Mouse (Mus musculus): Measurements from ENCODE around the gene Nt5c.
A peak's percentile ranks its signal among the peaks of the same experiment; 100 is the strongest.
"Not testable (repeated sequence)": the region's sequence is repeated elsewhere in the genome, so short reads cannot be mapped to it uniquely, and the experiment has no call there.

Nt5c gene

DNA sequence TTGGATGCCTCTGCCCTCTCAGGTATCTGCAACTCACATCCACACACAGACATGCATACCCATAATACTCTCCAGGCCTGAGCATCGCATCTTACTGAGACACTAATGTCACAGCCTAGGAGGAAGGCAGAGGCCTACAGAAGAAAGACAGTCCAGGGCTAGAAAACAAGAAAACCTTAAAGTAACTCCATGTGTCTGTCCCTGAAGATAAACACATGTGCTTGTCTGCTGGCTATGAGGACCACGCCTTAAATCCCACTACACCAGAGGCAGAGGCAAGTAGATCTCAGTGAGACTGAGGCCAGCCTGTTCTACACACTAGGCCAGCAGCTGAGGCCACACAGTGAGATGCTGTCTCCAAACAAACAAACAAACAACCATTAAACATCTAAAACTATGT lies 19.5 kb upstream of the Nt5c start:
- DNase-seq (ENCODE audit: low read depth, low spot score) = no peak

DNA sequence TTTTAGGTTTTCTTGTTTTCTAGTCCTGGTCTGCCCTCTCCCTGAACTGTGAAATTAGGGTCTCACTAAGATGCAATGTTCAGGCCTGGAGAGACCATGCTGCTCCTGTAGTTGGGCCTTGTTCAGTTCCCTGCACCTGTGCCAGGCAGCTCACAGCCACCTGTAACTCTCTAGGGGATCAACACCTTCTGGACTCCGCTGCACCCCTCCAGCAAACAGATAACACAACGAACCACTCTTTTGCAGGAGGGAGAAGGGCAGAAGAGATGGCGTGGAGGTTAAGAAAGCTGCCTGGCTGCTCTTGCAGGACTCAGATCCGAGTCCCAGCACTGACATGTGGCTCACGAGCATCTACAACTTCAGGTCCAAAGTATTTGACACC lies 18.8 kb upstream of the Nt5c start:
- DNase-seq (ENCODE audit: low read depth, low spot score) = no peak

- DNase-seq (ENCODE audit: low read depth, low spot score) = peak; percentile 25
Measured at GRCm38 (mm10) chr11:115509773-115510506, 18.3 kb upstream of the Nt5c start.

DNA sequence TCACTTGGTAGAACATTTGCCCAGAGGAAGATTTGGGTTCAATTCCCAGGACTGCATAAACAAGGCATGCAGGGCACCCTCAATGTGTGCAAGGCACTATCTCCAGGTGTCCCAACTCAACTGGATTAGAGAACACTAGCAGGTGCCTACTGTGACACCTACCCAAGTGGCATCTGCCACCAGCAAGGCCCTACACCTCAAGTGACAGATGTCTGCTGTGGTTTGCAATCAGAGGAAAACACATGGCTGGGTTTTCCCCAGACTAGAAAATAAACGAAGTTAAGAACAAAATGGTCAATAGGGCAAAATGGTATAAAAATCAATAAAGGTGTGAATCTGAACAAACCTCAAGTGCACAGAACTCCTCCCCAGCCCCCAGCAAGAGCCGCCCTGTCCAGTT lies 16.4 kb upstream of the Nt5c start:
- no peak for DNase-seq (ENCODE audit: low read depth, low spot score)

- no peak for DNase-seq (ENCODE audit: low read depth, low spot score)
Measured at GRCm38 (mm10) chr11:115506586-115506985, 14.9 kb upstream of the Nt5c start.

DNA sequence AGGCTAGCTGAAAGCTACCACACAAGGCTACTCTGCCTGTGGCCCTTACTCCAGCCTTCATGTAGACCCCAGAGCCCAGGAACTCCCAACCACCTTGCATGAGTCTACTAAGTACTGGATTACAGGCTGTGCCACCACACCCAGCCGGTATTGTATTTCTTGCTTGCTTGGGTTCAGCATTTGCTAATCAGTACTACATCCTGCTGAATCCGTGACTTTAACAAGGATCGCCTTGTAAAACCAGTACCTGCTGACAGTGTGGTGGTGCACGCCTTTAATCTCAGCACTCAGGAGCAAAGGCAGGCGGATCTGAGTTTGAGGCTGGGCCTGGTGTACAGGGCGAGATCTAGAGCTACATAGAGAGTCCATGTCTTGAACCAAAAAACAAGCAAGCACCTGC lies 11.0 kb upstream of the Nt5c start:
- no peak for DNase-seq (ENCODE audit: low read depth, low spot score)

- not testable (repeated sequence) for DNase-seq (ENCODE audit: low read depth, low spot score)
Measured at GRCm38 (mm10) chr11:115496559-115496958, 4.9 kb upstream of the Nt5c start.

- DNase-seq (ENCODE audit: low read depth, low spot score) = no peak
Measured at GRCm38 (mm10) chr11:115492387-115492786, 725 bp upstream of the Nt5c start.

GRCm38 (mm10) chr11:115490441-115491355 lies 964 bp downstream of the Nt5c start:
- no peak for DNase-seq (ENCODE audit: low read depth, low spot score)

GRCm38 (mm10) chr11:115488551-115489104 lies 3.0 kb downstream of the Nt5c start:
- no peak for DNase-seq (ENCODE audit: low read depth, low spot score)

DNA sequence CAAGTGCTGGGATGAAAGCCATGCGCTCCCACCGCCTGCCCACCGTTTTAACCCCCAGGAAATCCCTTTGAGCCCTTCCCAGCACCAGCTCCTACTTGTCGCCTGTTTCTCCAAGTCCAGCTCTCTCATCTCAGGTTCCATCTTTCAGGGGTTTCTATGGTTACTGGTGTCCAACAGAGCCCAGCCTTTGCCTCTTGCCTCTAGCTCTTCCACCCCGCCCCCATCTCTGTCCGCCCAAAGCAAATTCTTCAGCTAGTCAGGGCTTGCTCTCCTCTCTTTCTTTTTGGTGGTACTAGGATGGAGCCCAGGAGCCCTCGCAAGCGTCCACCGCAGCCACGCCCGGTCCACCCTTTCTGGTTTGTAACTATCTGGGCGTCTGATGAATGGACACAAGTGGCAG lies 6.5 kb downstream of the Nt5c start:
- peak; percentile 58 for DNase-seq (ENCODE audit: low read depth, low spot score)

DNA sequence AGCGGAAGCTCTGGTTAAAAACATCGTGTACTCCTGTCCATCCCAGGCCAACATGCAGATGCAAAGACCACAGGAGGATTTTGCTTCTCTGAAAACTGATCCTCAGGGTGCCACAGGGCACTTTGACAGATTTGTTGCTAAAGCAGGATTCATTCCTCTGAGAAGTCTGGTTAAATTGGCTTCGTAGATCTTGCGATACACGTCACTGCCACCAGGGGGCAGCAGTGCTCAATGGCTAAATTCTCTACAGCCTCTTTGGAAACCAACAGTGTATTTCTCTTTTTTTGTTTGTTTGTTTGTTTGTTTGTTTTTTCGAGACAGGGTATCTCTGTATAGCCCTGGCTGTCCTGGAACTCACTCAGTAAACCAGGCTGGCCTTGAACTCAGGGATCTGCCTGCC lies 7.9 kb downstream of the Nt5c start:
- peak; percentile 75 for DNase-seq (ENCODE audit: low read depth, low spot score)

DNA sequence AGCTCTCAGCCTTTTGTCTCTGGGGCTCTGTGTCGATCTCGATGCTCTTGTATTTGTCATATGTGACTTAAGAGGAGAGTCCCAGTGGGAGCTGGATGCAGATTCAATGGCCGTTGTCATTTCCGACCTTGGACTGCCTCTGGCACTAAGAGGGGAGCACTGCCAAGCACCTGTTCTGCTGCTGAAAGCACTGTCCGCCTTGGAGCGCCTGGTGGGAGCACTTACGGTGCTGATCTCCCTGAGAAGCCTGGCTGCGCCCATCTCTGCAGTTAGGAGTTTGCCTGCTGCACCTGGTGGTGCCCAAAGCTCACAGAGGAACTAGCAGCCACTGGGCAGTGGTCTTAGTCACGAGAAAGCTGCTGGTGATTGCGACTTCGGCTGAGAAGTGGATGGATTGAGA lies 8.4 kb downstream of the Nt5c start:
- no peak for DNase-seq (ENCODE audit: low read depth, low spot score)

GRCm38 (mm10) chr11:115481553-115482259 lies 10.0 kb downstream of the Nt5c start:
- DNase-seq (ENCODE audit: low read depth, low spot score) = no peak

DNA sequence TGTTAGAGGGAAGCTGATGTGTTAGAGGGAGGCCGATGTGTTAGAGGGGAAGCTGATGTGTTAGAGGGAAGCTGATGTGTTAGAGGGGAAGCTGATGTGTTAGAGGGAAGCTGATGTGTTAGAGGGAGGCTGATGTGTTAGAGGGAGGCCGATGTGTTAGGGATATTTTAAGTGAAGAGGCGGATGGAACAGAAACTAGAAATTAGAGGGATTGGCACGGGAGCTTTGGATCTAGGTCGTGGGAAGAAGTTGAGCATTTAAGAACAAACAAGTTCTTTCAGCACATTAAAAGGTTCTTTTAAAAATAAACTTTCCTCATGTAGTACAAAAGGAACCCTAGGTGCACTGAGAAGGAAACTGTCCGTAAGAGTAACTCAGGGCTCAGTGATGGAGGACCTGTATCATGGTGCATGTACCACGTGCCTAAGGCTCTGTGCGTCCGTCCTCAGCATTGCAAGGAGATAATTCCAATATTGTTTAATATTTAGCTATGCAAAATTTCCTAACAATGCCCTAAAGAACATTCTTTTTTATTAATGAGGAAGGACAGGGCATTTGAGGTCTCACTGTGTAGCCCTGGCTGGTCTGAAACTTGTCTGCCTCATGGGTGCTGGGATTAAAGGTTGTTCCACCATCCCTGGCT lies 13.2 kb downstream of the Nt5c start:
- DNase-seq (ENCODE audit: low read depth, low spot score) = no peak

- not testable (repeated sequence) for DNase-seq (ENCODE audit: low read depth, low spot score)
Measured at GRCm38 (mm10) chr11:115477388-115477787, 14.3 kb downstream of the Nt5c start.

DNA sequence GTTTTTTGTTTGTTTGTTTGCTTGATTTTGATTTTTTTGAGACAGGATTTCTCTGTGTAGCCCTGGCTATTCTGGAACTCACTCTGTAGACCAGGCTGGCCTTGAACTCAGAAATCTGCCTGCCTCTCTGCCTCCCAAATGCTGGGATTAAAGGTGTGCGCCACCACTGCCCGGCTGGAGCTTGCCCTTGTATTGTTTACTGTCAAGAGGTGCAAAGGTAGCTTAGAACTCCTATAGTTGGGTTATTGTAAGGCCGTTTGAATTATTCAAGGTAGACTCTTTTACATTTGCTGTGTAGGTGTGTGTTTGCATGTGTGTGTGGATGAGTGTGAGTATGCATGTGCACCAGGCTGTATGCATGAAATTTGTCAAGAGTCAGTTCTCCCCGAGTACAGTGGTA lies 15.0 kb downstream of the Nt5c start:
- DNase-seq (ENCODE audit: low read depth, low spot score) = not testable (repeated sequence)

DNA sequence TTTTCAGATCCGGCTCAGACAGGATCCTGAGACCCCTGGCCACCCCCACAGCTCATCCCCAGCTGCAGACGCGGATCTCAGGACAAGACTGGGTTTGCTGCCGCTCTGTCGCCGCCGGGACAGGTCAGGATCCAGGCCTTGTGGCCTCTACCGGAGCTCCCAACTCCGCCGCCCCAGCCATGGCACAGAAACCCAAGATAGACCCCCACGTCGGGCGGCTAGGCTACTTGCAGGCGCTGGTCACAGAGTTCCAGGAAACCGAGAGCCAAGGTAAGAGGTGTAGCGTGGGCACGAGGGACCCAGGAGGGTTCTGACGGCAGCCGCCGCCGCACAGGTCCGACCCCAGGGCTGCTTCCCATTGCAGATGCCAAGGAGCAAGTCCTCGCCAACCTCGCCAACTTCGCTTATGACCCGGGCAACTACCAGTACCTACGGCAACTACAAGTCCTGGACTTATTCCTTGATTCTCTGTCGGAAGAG lies 15.9 kb downstream of the Nt5c start:
- DNase-seq (ENCODE audit: low read depth, low spot score) = no peak

DNA sequence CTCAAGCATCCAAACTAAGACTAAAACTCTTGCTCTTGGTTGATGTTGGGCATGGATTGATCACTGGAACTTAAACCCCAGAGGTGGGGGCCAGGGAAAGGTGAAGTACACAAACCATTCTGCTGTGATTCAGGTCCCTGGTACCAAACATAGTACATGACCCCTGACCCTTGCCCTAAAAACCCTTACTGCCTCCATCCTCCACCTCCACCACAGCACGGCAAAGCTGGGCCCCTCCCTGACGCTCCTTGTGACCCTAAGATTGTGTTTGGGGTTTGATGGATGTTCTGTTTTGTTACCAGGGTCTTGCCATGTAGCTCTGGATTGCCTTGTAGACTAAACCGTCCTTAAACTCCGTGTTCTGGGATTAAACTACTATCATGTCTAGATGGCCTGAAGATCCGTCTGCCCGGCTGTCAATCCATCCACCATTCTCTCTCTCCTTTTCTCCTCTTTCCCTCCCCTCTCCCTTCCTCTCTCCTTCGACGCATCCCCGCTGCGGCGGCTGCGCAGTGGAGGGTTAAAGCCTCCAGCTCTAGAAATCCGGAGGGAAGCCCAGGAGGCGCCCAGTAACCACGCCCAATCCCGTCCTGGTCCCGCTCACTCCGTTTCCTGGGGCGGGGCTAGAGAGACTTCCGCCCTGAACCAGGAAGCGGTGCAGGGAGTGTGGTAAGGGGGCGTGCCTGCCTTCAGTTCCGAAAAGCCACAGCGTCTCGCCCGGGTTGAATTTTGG lies 16.5 kb downstream of the Nt5c start, which contains the start of gene Armc7:
Gene Armc7, plus strand, starts transcription at position 643 of the 733 bp plus-strand sequence.
- peak; percentile 94 for DNase-seq (ENCODE audit: low read depth, low spot score)

- peak; percentile 95 for DNase-seq (ENCODE audit: low read depth, low spot score)
Measured at GRCm38 (mm10) chr11:115473626-115474275, 17.9 kb downstream of the Nt5c start.

All from forelimb bud, embryonic 11.5 days (tissue).